Mouse (Mus musculus) lung, postnatal 25 days (tissue): ENCODE results near the gene Vgll4.

ENCODE experiments used
- DNase-seq: peaks from one replicate; pipeline ENCODE4 v3.0.0; 2022; ENCODE audit warnings: low spot score

Gene Vgll4

GRCm38 (mm10) chr6:114871010-114871660, 98.7 kb downstream of the Vgll4 start:
- no peak for DNase-seq

GRCm38 (mm10) chr6:114869501-114870076, 100.2 kb downstream of the Vgll4 start:
- no peak for DNase-seq

GRCm38 (mm10) chr6:114868656-114869055, 101.1 kb downstream of the Vgll4 start:
- DNase-seq: no peak

GRCm38 (mm10) chr6:114866619-114867018, 103.2 kb downstream of the Vgll4 start:
- DNase-seq: peak; percentile 70

- DNase-seq: no peak
Observed at GRCm38 (mm10) chr6:114866078-114866477, 103.7 kb downstream of the Vgll4 start.

GRCm38 (mm10) chr6:114864421-114864820, 105.4 kb downstream of the Vgll4 start:
- no peak for DNase-seq

GRCm38 (mm10) chr6:114863501-114863900, 106.3 kb downstream of the Vgll4 start:
- DNase-seq: no peak

- DNase-seq: no peak
Observed at GRCm38 (mm10) chr6:114862046-114862445, 107.7 kb downstream of the Vgll4 start.

- no peak for DNase-seq
Observed at GRCm38 (mm10) chr6:114861591-114861990, 108.2 kb downstream of the Vgll4 start.

GRCm38 (mm10) chr6:114860677-114861568, 108.9 kb downstream of the Vgll4 start:
- DNase-seq: no peak

GRCm38 (mm10) chr6:114858722-114859053, 111.1 kb downstream of the Vgll4 start:
- DNase-seq: no peak

GRCm38 (mm10) chr6:114857996-114858721, 111.6 kb downstream of the Vgll4 start:
- no peak for DNase-seq

GRCm38 (mm10) chr6:114856501-114856900, 113.3 kb downstream of the Vgll4 start:
- DNase-seq: no peak

- no peak for DNase-seq
Observed at GRCm38 (mm10) chr6:114855644-114856043, 114.2 kb downstream of the Vgll4 start.

GRCm38 (mm10) chr6:114854368-114854767, 115.4 kb downstream of the Vgll4 start:
- DNase-seq: no peak

GRCm38 (mm10) chr6:114852739-114853138, 117.1 kb downstream of the Vgll4 start:
- no peak for DNase-seq

- DNase-seq: no peak
Observed at GRCm38 (mm10) chr6:114851688-114852087, 118.1 kb downstream of the Vgll4 start.

- DNase-seq: no peak
Observed at GRCm38 (mm10) chr6:114849787-114850186, 120.0 kb downstream of the Vgll4 start.

GRCm38 (mm10) chr6:114848761-114849160, 121.0 kb downstream of the Vgll4 start:
- no peak for DNase-seq

- DNase-seq: no peak
Observed at GRCm38 (mm10) chr6:114847582-114848174, 122.1 kb downstream of the Vgll4 start.

- no peak for DNase-seq
Observed at GRCm38 (mm10) chr6:114846153-114846772, 123.5 kb downstream of the Vgll4 start.

GRCm38 (mm10) chr6:114842863-114843262, 126.9 kb downstream of the Vgll4 start:
- DNase-seq: no peak
